Mouse (Mus musculus) T-cell, adult 2 months (primary cell): ENCODE measurements at regions not wholly inside any gene's neighbourhood (a gene's known extent, or its start where the extent isn't known, plus 50 kb on each side); places are given as distances from the start of the nearest gene placed in this dataset.

ENCODE experiments used
- DNase-seq: peaks from one replicate; pipeline ENCODE4 v3.0.0; 2022; ENCODE audit warnings: low spot score

DNA sequence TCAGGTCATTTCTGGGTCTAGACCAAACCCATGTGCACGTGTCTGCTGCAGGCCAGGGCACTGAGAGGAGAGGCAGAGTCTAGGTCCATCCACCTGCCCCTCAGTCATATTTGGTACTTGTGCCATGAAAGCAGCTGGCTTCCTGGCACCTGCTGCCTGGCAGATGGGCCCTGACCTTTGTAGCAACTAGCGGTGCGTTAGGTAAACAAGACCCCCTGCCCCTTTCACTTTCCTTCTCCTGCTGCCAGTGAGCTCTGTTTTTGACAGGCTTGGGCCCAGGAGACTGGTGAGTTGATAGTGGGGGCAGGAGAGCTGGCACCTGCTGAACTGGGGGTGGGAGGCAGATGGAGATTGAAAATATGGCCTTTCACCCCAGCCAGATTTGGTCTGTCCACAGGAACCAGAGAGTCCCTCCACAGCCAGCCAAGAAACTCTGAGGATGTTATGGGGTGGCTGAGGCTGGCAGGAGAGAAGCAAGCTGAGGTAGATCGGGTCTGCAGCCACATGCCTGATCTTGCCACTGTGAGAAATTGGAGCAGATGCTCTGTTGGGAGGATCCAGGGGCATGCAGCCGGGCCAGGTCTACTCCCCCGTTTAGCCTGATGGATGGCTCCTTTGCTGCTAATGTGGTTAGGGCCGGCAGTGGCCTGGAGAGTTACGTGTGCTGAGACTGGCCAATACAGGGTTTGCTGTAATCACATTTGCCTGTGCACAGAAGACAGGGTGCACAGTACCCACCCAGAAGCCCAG lies 316.6 kb upstream of the 4931429L15Rik start:
- DNase-seq, result no peak

DNA sequence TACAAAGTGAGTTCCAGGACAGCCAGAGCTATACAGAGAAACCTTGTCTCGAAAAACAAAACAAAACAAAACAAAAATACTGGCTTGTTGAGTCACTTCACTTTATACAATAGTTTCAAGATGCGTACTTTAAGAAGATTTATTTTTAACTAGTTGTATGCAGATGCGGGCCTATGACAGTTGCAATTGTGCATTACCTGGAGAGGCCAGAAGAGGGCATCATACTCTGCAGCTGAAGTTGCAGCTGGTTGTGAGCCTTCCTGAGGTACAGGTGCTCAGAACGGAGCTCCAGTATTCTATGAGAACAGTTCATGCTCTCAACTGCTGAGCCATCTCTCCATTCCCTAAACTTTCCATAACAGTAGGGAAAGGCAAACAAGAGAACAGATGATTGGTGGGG lies 314.2 kb upstream of the 4931429L15Rik start:
- DNase-seq, result no peak

DNA sequence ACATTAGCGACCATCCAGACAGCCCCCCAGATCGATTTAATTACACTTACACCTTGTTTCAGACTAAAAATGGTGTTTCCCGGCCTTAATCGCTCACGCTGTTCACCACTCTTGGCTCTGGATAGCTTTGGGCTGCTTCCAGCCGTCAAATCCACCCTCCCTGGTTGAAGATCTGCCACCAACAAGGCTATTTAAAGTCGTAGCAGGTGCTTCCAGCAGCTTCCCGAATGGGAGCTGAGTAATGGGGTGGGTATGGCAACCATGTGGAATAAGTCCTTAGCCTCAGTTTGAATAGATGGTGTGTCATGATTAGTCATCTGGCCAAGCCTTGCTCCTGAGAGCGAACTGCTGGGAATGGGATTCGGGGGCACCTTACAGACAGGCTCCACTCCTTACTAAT lies 312.8 kb upstream of the 4931429L15Rik start:
- no peak for DNase-seq

DNA sequence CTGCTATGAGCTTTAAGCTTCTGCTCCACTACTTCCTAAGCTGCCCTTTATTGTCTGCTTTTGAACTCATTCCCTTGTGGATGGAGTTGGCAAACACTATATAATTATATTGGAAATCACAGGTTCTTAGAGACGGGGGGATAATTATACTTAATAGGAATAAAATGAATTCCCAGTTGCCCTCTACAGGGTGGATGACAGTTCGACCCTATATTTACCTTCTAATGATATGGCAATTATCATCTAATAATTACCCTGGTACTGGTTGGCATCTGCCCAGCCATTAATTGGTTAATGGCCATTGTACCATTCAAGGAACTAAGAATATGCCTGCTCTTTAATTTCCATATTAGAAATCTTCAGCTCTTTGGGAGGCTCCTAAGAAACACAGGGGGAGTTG lies 302.5 kb upstream of the 4931429L15Rik start:
- no peak for DNase-seq

DNA sequence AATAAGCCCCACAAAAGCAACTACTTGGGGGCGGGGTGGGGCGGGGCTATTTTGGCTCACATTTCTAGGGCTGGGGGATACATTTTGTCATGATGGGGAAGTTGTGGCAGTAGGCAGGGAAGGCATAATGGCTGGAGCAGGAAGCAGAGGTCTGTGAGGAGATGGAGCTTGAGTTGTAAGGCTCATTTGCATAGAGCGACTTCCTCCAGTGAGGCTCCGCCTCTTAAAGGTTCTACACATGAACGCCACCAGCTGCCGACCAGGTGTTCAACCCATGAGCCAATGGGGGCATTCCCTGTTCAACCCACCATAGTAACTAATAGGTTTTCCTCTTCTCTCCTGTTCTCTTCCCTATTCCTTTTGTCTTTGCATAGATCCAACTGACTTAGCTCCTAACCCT lies 302.1 kb upstream of the 4931429L15Rik start:
- DNase-seq, result no peak

DNA sequence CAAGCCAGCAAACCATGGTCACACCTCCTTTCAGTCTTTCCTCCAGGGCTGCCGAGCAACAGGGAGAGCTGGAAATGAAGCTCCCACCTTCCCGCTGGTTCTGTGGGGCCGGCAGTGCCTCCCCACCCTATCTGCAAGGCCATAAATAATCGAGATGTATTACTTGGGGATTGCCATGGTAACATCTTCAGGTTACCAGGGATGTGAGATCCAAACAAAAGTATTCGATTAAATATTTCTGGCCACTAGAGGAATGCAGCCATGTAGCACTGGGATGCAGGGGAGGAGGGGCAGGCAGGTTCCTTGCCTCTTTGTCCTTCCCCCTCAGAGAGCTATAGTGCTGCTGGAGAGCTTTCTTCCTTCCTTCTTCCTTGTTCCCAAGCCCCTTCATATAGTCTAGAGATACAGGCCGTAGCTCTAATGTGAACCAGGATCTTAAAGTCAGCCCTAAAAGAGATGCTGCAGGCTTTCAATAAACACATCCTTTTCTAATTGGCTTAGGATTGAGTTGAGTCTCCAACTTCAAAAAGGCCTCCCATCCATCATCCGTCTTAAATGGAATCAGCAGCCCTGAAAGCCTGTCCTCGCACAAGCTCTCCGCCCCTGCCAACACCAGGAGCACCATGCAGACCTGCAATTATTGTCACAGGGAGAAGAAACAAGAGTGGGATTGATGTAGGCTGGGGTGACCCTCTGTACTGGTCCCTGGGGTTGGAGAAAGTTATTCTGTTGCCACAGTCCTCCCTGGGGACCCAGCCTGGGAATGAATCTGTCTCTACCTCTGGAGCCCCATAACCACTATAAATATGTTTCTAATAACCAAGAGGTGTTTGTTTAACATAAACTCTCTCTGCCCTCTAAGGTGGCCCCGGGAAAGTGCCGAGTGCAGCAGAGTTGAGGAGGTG lies 290.6 kb upstream of the 4931429L15Rik start:
- no peak for DNase-seq

DNA sequence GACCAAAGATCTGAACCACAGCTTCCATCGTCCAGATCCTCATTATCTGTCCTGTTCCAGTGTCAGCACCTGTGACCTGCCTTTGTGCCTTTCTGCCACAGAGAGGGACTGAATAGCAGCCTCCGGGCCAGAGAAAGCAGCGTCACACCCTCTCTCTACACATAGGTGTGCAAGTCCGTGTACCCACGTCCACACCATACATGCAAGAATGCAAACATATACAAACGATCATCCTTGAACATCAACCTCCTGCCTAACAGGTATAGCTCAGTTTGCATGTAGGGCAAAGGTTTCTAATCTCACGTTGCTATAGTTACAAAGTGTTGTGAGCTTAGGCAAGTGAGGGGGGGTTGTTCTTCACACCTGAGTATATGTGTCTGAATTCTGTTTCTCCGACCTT lies 288.9 kb upstream of the 4931429L15Rik start:
- DNase-seq, result no peak

DNA sequence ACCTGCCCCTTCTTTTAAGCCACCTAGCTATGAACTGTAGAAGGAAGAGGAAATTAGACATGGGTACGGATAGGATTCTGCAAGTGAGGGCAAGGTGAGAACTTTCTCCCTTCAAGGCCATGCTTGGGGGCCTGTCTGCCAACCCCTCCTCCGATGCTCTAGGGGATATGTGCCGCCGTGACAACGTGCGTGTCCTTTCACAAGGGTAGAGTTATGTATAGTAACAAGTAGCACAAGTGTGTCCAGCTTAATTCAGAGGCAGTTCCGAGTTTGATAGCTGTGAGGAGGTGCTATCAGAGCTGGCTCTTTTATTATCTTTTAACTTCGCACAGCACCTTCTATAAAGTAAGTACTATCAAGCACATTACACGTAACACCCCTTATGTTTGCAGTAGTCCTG lies 281.0 kb upstream of the 4931429L15Rik start:
- DNase-seq, result no peak

GRCm38 (mm10) chr9:46599931-46600708 lies 280.3 kb upstream of the 4931429L15Rik start:
- DNase-seq, result no peak

DNA sequence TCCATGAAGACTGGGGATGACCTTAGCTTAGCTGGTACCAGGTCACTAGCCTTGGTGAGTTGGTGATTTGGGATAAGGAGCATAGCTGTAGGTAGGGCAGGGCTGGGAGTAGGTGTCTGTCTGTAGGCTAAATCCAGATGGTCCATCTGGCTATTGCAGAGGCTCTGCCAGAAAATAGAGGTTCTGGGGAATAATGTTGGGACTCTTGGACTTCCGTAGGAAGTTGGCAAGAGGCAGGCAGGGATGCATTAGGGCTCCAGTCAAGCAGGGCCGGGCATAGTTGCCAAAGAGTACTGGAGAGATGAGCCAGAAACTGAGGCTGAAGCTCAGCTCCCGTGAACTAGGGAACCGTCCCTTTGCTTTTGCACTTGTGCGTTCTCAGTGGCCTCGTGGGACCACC lies 278.7 kb upstream of the 4931429L15Rik start:
- DNase-seq, result no peak

- DNase-seq, result no peak
These were observed 273.7 kb upstream of the 4931429L15Rik start for GRCm38 (mm10) chr9:46593444-46593843.

GRCm38 (mm10) chr9:46592908-46593307 lies 273.1 kb upstream of the 4931429L15Rik start:
- DNase-seq, result no peak

GRCm38 (mm10) chr9:46586818-46587217 lies 267.0 kb upstream of the 4931429L15Rik start:
- DNase-seq, result no peak

- DNase-seq, result no peak
These were observed 262.1 kb upstream of the 4931429L15Rik start for GRCm38 (mm10) chr9:46581844-46582243.

DNA sequence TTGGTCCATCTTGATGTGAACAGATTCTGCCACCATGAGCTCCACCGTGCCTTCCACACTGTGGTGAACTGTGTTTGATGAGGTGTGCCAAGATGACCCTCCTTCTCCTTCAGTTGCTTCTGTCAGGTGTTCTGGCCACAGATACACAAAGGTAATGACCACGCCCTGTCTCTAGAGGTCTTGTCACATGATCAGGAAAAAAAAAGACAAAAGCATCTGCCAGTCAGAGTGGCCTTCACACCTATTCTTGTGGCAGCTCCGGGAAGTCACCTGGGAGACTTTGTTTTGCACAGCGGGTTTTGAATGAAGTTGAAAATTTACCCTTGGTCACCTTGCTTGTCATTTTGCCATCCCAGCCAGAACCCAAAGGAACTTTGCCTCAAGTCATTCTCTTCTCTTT lies 242.5 kb upstream of the 4931429L15Rik start:
- no peak for DNase-seq

DNA sequence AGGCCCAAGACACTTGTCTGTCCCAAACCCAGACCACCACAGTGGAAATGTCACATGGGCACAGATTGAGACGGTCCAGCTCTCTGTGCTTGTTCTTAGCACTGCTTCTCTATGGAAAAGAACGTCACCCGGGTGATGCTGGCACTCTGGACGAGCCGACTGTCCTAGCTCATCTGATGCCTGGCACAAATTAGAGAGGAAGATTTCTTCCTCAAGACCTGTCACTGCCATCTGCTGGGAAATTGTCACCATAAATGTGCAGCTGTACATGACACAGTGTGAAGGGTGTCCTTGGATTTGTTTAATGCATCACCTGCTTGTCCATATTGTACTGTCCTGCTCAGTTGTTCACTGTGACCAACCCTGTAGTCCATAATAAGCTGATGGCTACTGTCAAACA lies 238.7 kb upstream of the 4931429L15Rik start:
- no peak for DNase-seq

DNA sequence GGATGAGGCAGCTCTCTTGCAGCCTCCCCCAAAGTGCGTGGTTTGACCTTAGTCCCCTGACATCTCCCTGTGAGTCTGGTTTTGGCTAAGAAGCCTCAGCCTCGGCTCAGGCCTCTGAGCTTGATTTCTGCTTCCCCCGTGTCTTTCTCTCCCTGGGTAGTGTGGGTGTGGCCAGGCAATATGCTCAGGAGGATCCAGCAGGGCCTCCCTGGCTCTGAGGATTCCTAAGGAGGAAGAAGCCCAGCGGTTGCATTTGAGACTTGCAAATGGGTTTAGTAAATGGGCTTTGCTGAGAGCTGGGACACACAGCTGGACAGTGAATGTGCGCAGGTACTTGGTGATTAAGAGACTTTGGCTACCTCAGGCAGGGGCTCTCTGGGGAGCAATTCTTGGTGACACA lies 238.0 kb upstream of the 4931429L15Rik start:
- no peak for DNase-seq

- DNase-seq, result no peak
These were observed 235.4 kb upstream of the 4931429L15Rik start for GRCm38 (mm10) chr9:46555156-46555555.

DNA sequence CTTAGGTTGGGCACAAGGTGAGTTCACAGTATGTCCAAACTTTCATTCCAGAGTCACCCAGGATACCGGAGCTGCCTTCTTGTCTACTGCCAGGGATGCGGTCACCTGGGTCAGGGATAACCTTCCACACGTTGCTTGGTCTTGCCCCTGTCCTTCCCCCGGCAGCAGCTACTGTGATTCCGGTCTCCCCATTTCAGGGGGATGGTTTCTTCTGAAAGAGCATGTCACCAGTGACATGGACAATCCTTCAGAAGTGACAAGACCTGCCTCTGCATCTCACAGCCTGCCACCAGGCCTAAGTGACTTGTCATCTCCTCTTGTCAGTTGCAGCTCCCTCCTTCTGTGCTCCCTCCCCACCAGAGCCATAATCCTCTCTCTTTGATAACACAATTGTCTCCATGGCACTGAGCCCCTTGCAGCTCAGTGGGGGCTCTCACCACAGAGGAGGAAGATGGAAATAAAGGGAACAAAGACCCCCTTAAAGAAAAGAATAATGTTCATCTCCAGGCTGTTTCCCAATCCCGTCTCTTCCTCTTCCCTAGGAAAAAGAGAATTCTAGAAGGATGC lies 234.9 kb upstream of the 4931429L15Rik start:
- no peak for DNase-seq

DNA sequence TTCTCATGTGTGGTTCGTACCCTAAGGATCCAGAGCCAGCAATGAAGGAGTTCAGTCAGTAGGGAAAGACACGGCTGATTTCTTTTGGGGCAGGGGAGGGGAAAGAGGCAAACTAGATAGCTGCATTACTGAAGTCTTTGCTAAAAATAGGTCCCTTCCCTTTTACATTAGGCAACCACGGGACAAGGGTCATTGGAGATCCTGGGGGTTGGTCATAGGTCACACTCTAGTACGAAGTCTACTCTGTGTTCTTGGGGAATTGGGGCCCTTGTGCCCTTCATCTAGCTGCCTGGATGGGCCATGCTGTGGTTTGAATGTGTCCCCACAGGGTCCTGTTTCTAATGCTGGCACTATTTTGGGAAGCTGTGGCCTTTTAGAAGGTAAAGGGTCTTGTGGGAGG lies 229.6 kb upstream of the 4931429L15Rik start:
- no peak for DNase-seq

GRCm38 (mm10) chr9:46544326-46544725 lies 224.5 kb upstream of the 4931429L15Rik start:
- DNase-seq, result no peak

GRCm38 (mm10) chr9:46541001-46541400 lies 221.2 kb upstream of the 4931429L15Rik start:
- DNase-seq, result no peak
